Mouse (Mus musculus) thymus, adult 2 months (tissue): Measurements from ENCODE around the gene Camk2d. TPM values are rescaled to one million over a fixed set of nuclear protein-coding genes. Genes with fewer than 3 reads are reported as not detected.

Source experiments
- DNase-seq: peaks from one replicate; pipeline ENCODE4 v3.0.0; 2021
- H3K27ac ChIP-seq: fragments of 200-500 bp; 2 replicates; pipeline ENCODE4 v1.5.1; 2012; ENCODE audit warnings: low read length, control low read depth; ENCODE audit not compliant: control insufficient read depth, insufficient read depth
- H3K27me3 ChIP-seq: fragments of 200-500 bp; 2 replicates; pipeline ENCODE4 v1.6.1; 2012; ENCODE audit warnings: mild to moderate bottlenecking, low read length, moderate library complexity, mixed read lengths; ENCODE audit not compliant: control insufficient read depth, insufficient read depth
- H3K36me3 ChIP-seq: fragments of 200-500 bp; 2 replicates; pipeline ENCODE4 v1.6.1; 2012; ENCODE audit warnings: mild to moderate bottlenecking, low read length, moderate library complexity; ENCODE audit not compliant: control insufficient read depth, insufficient read depth
- H3K4me1 ChIP-seq: fragments of 200-500 bp; replicated peaks from 2 replicates; pipeline ENCODE4 v1.6.1; 2012; ENCODE audit warnings: low read length; ENCODE audit not compliant: control insufficient read depth, insufficient read depth
- H3K4me3 ChIP-seq: fragments of 200-500 bp; 2 replicates; pipeline ENCODE4 v1.5.1; 2012; ENCODE audit warnings: mild to moderate bottlenecking, low read length, control low read depth, moderate library complexity; ENCODE audit not compliant: control insufficient read depth, insufficient read depth
- CTCF ChIP-seq: fragments of 200-500 bp; IDR thresholded peaks from 2 replicates; pipeline ENCODE4 v1.5.1; 2012; ENCODE audit warnings: mild to moderate bottlenecking, control low read depth, low read length, moderate library complexity, borderline replicate concordance; ENCODE audit not compliant: control insufficient read depth, poor library complexity, insufficient read depth; ENCODE audit errors: extremely low read depth
- POLR2A ChIP-seq: fragments of 200-500 bp; IDR thresholded peaks from 2 replicates; pipeline ENCODE4 v1.6.1; 2012; ENCODE audit warnings: mild to moderate bottlenecking, low read length, control low read depth, moderate library complexity; ENCODE audit not compliant: control insufficient read depth, poor library complexity, insufficient read depth; ENCODE audit errors: extremely low read depth
- WGBS: fragments of 180-500 bp; shearing (Covaris S2); methylation state at CpG from one replicate; pipeline ENCODE4 v1.1.7; 2018; 5-methylcytosine and 5-hydroxymethylcytosine counted together
- polyA plus RNA-seq: library from polyadenylated mRNA; depleted of rRNA; stranded (reverse); fragments of >200 nt; gene quantifications from 2 replicates; pipeline ENCODE4 v1.2.3, GENCODE M21; 2012

Gene Camk2d
- polyA plus RNA-seq, 1 experiment: 40.1 TPM

GRCm38 (mm10) chr3:126690627-126691505 is 94.8 kb downstream of the Camk2d start:
- TF ChIP-seq CTCF: no peak
- TF ChIP-seq POLR2A: no peak
- H3K4me3 ChIP-seq: no peak overlapping the region
- DNase-seq: no peak
- 51% methylated on average over 13 of the region's 13 CpGs for WGBS
- H3K27ac ChIP-seq: no peak overlapping the region
- H3K27me3 ChIP-seq: no peaks in the 10 kb centered on the region
- H3K4me1 ChIP-seq: peaks cover 10% of the 10 kb centered on the region
- no peaks in the 10 kb centered on the region for H3K36me3 ChIP-seq

GRCm38 (mm10) chr3:126691565-126691964 is 95.5 kb downstream of the Camk2d start:
- WGBS: 87% methylated on average over 2 of the region's 2 CpGs
- no peaks in the 10 kb centered on the region for H3K27me3 ChIP-seq
- H3K36me3 ChIP-seq: no peaks in the 10 kb centered on the region
- no peak overlapping the region for H3K4me3 ChIP-seq
- H3K27ac ChIP-seq: no peak overlapping the region
- DNase-seq: no peak
- H3K4me1 ChIP-seq: peaks cover 10% of the 10 kb centered on the region
- TF ChIP-seq CTCF: no peak
- TF ChIP-seq POLR2A: no peak

- DNase-seq: no peak
- WGBS: 86% methylated on average over 8 of the region's 8 CpGs
- H3K4me3 ChIP-seq: peak overlapping the region; percentile 13; the same call in 1 of the 2 replicates
- H3K4me1 ChIP-seq: peaks cover 12% of the 10 kb centered on the region
- peak overlapping the region; percentile 47; the same call in 1 of the 2 replicates for H3K27ac ChIP-seq
- no peaks in the 10 kb centered on the region for H3K36me3 ChIP-seq
- H3K27me3 ChIP-seq: no peaks in the 10 kb centered on the region
- TF ChIP-seq POLR2A (no peak), CTCF (no peak)
Measured at GRCm38 (mm10) chr3:126692797-126693196, 96.7 kb downstream of the Camk2d start.

GRCm38 (mm10) chr3:126693302-126693701 is 97.2 kb downstream of the Camk2d start:
- Histone ChIP-seq H3K4me1 (peaks cover 12% of the 10 kb centered on the region), H3K27ac (no peak overlapping the region; the same call in 1 of the 2 replicates), H3K36me3 (no peaks in the 10 kb centered on the region), H3K4me3 (peak overlapping the region; percentile 64), H3K27me3 (no peaks in the 10 kb centered on the region)
- 3% methylated on average over 7 of the region's 7 CpGs for WGBS
- DNase-seq: no peak
- TF ChIP-seq CTCF: no peak
- no peak for TF ChIP-seq POLR2A

- TF ChIP-seq POLR2A: no peak
- TF ChIP-seq CTCF: no peak
- Histone ChIP-seq H3K4me3 (no peak overlapping the region), H3K4me1 (peaks cover 10% of the 10 kb centered on the region), H3K36me3 (no peaks in the 10 kb centered on the region), H3K27ac (no peak overlapping the region), H3K27me3 (no peaks in the 10 kb centered on the region)
- no peak for DNase-seq
- 92% methylated on average over 12 of the region's 12 CpGs for WGBS
Measured at GRCm38 (mm10) chr3:126695456-126696293, 99.6 kb downstream of the Camk2d start.

- 44% methylated on average over 6 of the region's 6 CpGs for WGBS
- H3K4me1 ChIP-seq: peaks cover 10% of the 10 kb centered on the region
- H3K27me3 ChIP-seq: no peaks in the 10 kb centered on the region
- TF ChIP-seq POLR2A (no peak), CTCF (no peak)
- DNase-seq: peak; percentile 29
- no peak overlapping the region for H3K27ac ChIP-seq
- H3K36me3 ChIP-seq: no peaks in the 10 kb centered on the region
- H3K4me3 ChIP-seq: no peak overlapping the region
Measured at GRCm38 (mm10) chr3:126696620-126697019, 100.5 kb downstream of the Camk2d start.
